Mouse (Mus musculus): ENCODE data around the gene Gm28042. TPM values are rescaled to one million over a fixed set of nuclear protein-coding genes. Genes with fewer than 3 reads are reported as not detected.

Gm28042 gene
- total RNA-seq (2023): 3.1 to 4.8 TPM (median 4.4 TPM) in 4 replicates

GRCm38 (mm10) chr2:120026984-120027949 is at the start of gene Gm28042, which contains the start of gene Jmjd7:
TSS of gene Gm28042 (plus strand) at chr2:120027493.
TSS of gene Jmjd7 (plus strand) at chr2:120027483.

GRCm38 (mm10) chr2:120032726-120033467 is 5.6 kb downstream of the Gm28042 start, which contains the start of gene Pla2g4b:
TSS of gene Pla2g4b (plus strand) at chr2:120033417.

Other genes starting within 250 kb of the Gm28042 start
- gene Rpap1, start 240.0 kb upstream of the Gm28042 start, total RNA-seq (2023): 28.8 to 35.4 TPM (median 32.3 TPM) in 4 replicates
- 0.17 to 0.56 TPM in 2 of 4 replicates, not detected in the others for gene Tyro3, start 229.8 kb upstream of the Gm28042 start, total RNA-seq (2023)
- 126 to 135 TPM (median 131 TPM) in 4 replicates for gene Mga, start 130.3 kb upstream of the Gm28042 start, total RNA-seq (2023)
- 12.1 to 17.3 TPM (median 14.6 TPM) in 4 replicates for gene Mapkbp1, start 54.8 kb upstream of the Gm28042 start, total RNA-seq (2023)
- gene Jmjd7, start within 50 bp of the Gm28042 start, total RNA-seq (2023): 10.4 to 16.1 TPM (median 13.2 TPM) in 4 replicates
- gene Pla2g4b, start 5.9 kb downstream of the Gm28042 start, total RNA-seq (2023): 3.7 to 8.4 TPM (median 4.7 TPM) in 4 replicates
- 90.2 to 111 TPM (median 102 TPM) in 4 replicates for gene Ehd4, start 127.1 kb downstream of the Gm28042 start, total RNA-seq (2023)
- gene Pla2g4e, start 217.8 kb downstream of the Gm28042 start, total RNA-seq (2023): not detected in 4 replicates